Mouse (Mus musculus) MEL (cell line): ENCODE measurements around the gene Naa35.

Experiments used
- CTCF ChIP-seq, 3 experiments: IDR thresholded peaks in 2 of 3; conservative IDR thresholded peaks in 1 of 3; 2 replicates each; pipeline ENCODE4 v1.5.1; 2011 to 2012; ENCODE audit warnings: low read length in 3 of 3, low read depth in 2 of 3, mild to moderate bottlenecking in 2 of 3, improper control_type of control experiment in 1 of 3, inconsistent platforms in 1 of 3, mixed read lengths in 1 of 3, moderate library complexity in 1 of 3; ENCODE audit not compliant: control insufficient read depth in 1 of 3, insufficient read depth in 1 of 3, poor library complexity in 1 of 3, severe bottlenecking in 1 of 3
- EP300 ChIP-seq, 2 experiments: IDR thresholded peaks; 2 replicates each; pipeline ENCODE4 v1.6.1; 2011; ENCODE audit warnings: improper control_type of control experiment in 2 of 2, low read length in 2 of 2, low read depth in 1 of 2, mild to moderate bottlenecking in 1 of 2
- POLR2A ChIP-seq, 2 experiments: IDR thresholded peaks; 2 replicates each; pipeline ENCODE4 v1.6.1; 2011 to 2012; ENCODE audit warnings: low read length in 2 of 2, mild to moderate bottlenecking in 2 of 2, control low read depth in 1 of 2, improper control_type of control experiment in 1 of 2, low read depth in 1 of 2, moderate library complexity in 1 of 2; ENCODE audit not compliant: control insufficient read depth in 1 of 2, insufficient read depth in 1 of 2, poor library complexity in 1 of 2
- USF1 ChIP-seq: IDR thresholded peaks from 2 replicates; pipeline ENCODE4 v1.6.1; 2014; ENCODE audit warnings: low read depth, mild to moderate bottlenecking, inconsistent platforms, low read length, improper control_type of control experiment, moderate library complexity
- ZMIZ1 ChIP-seq: IDR thresholded peaks from 2 replicates; pipeline ENCODE4 v1.6.1; 2012; ENCODE audit warnings: low read depth, mild to moderate bottlenecking, inconsistent platforms, low read length, improper control_type of control experiment, moderate library complexity

DNA sequence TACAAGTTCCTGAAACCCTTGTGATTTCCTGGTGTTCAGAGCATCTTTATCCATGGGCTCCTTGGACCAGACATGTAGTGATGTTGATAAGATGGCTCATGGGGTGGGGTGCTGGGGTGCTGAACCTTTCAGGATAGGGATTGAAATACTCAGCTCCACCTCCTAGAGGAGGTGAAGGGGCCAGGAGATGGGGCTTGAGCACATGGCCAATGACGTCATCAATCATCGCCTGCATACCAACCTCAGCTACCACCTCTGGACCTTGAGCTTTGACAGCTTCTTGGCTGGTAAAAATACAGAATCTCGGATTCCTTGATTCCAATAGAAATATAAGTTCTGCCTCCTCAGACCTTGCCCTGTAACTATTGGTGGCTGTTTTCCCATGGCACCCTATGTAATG is 60.4 kb downstream of the Naa35 start:
- no peak for TF ChIP-seq USF1
- TF ChIP-seq EP300 (IDR thresholded peaks at IDR 0.05; ENCODE audit: low read depth in 1 of 2, low read length in 2 of 2): no peak
- no peak for TF ChIP-seq POLR2A (IDR thresholded peaks at IDR 0.05; ENCODE audit: control insufficient read depth in 1 of 2, insufficient read depth in 1 of 2, low read depth in 1 of 2, low read length in 2 of 2, poor library complexity in 1 of 2)
- no peak for TF ChIP-seq CTCF (IDR thresholded peaks at IDR 0.05 in 2 of 3, conservative IDR thresholded peaks at IDR 0.05 in 1 of 3; ENCODE audit: control insufficient read depth in 1 of 3, insufficient read depth in 1 of 3, low read depth in 2 of 3, low read length in 3 of 3, poor library complexity in 1 of 3, severe bottlenecking in 1 of 3)
- no peak for TF ChIP-seq ZMIZ1
